Mouse (Mus musculus) embryonic facial prominence, embryonic 11.5 days (tissue): ENCODE data around the gene Btg3. TPM values are rescaled to one million over a fixed set of nuclear protein-coding genes. Genes with fewer than 3 reads are reported as not detected.
"Not testable (repeated sequence)": the region's sequence is repeated elsewhere in the genome, so short reads cannot be mapped to it uniquely, and the experiment has no call there.

ENCODE experiments used
- ATAC-seq: fragments of 200-750 bp; cut with Nextera tagmentation; replicated peaks from 2 replicates; pipeline ENCODE4 v1.8.0; 2017; ENCODE audit warnings: low read depth; ENCODE audit not compliant: insufficient number of reproducible peaks, low FRiP score, low TSS enrichment
- DNase-seq: peaks from one replicate; pipeline ENCODE4 v3.0.0-alpha.2; 2015; ENCODE audit warnings: low spot score
- H3K27ac ChIP-seq: fragments of 300-500 bp; sonication (generic); replicated peaks from 2 replicates; pipeline ENCODE4 v1.5.1; 2014; ENCODE audit warnings: mild to moderate bottlenecking, low read depth, low read length, control low read depth
- H3K27me3 ChIP-seq: fragments of 300-500 bp; sonication (generic); 2 replicates; pipeline ENCODE4 v1.6.1; 2014; ENCODE audit warnings: mild to moderate bottlenecking, low read length, moderate library complexity, mixed read lengths; ENCODE audit not compliant: control insufficient read depth, insufficient read depth
- H3K36me3 ChIP-seq: fragments of 300-500 bp; sonication (generic); replicated peaks from 2 replicates; pipeline ENCODE4 v1.6.1; 2014; ENCODE audit warnings: low read depth, mild to moderate bottlenecking, low read length, moderate library complexity, mixed read lengths; ENCODE audit not compliant: control insufficient read depth, insufficient read depth
- H3K4me1 ChIP-seq: fragments of 300-500 bp; sonication (generic); 2 replicates; pipeline ENCODE4 v1.6.1; 2014; ENCODE audit warnings: low read length, mixed read lengths; ENCODE audit not compliant: control insufficient read depth, insufficient read depth
- H3K4me2 ChIP-seq: fragments of 300-500 bp; sonication (generic); 2 replicates; pipeline ENCODE4 v1.6.1; 2014; ENCODE audit warnings: low read depth, mild to moderate bottlenecking, control low read depth, low read length, moderate library complexity
- H3K4me3 ChIP-seq: fragments of 300-500 bp; sonication (generic); 2 replicates; pipeline ENCODE4 v1.5.1; 2014; ENCODE audit warnings: low read depth, low read length, control low read depth
- H3K9ac ChIP-seq: fragments of 300-500 bp; sonication (generic); replicated peaks from 2 replicates; pipeline ENCODE4 v1.6.1; 2014; ENCODE audit warnings: mild to moderate bottlenecking, control low read depth, low read length
- H3K9me3 ChIP-seq: fragments of 300-500 bp; sonication (generic); replicated peaks from 2 replicates; pipeline ENCODE4 v1.6.1; 2016; ENCODE audit warnings: mild to moderate bottlenecking, low read length, inconsistent platforms, mixed read lengths; ENCODE audit not compliant: control insufficient read depth
- WGBS: fragments of 180-500 bp; shearing (Covaris S2); extraction: QIAGEN DNeasy Blood & Tissue Kit; methylation state at CpG from one replicate; pipeline ENCODE4 v1.1.7; 2014; 5-methylcytosine and 5-hydroxymethylcytosine counted together
- polyA plus RNA-seq: library from polyadenylated mRNA; unstranded; fragments of >200 nt; fragmentation: Nextera tagmentation; extraction: Ambion mirVana; gene quantifications from 2 replicates; pipeline ENCODE4 v1.2.1, GENCODE M21; 2014

Btg3 gene
- polyA plus RNA-seq, 1 experiment from 2014 or later = 37.1 TPM

DNA sequence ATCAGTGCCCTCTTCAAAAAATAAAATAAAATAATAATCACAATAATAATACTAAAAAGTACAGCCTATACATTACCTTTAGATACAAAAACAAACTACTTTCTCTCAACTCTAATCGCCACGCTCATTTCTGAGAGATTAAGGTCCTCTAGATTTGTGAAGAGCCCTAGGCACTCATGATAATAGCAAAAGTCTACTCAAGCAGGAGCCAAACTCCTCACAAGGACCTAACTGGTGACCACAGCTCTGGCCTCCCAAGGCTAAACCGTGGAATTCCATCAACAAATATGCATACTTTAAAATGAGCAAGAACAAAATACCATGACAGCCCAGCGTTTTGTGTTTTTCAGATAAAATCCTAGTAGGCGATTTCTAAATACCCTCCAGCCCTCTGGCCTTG is 4.2 kb downstream of the Btg3 start:
- no peaks in the 10 kb centered on the region for H3K36me3 ChIP-seq
- 85% methylated on average over 5 of the region's 5 CpGs for WGBS
- H3K27ac ChIP-seq = no peak overlapping the region
- H3K9me3 ChIP-seq = no peaks in the 10 kb centered on the region
- H3K4me1 ChIP-seq = no peaks in the 10 kb centered on the region
- H3K9ac ChIP-seq = no peak overlapping the region
- H3K4me3 ChIP-seq = no peak overlapping the region
- H3K4me2 ChIP-seq = no peak overlapping the region
- DNase-seq = no peak
- ATAC-seq = no peak
- H3K27me3 ChIP-seq = no peaks in the 10 kb centered on the region

- Histone ChIP-seq H3K27me3 (no peaks in the 10 kb centered on the region), H3K4me2 (no peak overlapping the region), H3K9me3 (no peaks in the 10 kb centered on the region), H3K36me3 (no peaks in the 10 kb centered on the region), H3K9ac (no peak overlapping the region), H3K27ac (no peak overlapping the region), H3K4me1 (no peaks in the 10 kb centered on the region), H3K4me3 (no peak overlapping the region)
- WGBS = 84% methylated on average over 7 of the region's 7 CpGs
- ATAC-seq (no peak), DNase-seq (no peak)
Measured at GRCm38 (mm10) chr16:78371491-78372046, 5.4 kb downstream of the Btg3 start.

GRCm38 (mm10) chr16:78364554-78364953 is 12.4 kb downstream of the Btg3 start:
- not testable (repeated sequence) for H3K27ac ChIP-seq, H3K4me3 ChIP-seq, H3K27me3 ChIP-seq, DNase-seq, H3K36me3 ChIP-seq, ATAC-seq, H3K4me1 ChIP-seq, H3K9me3 ChIP-seq, H3K9ac ChIP-seq, H3K4me2 ChIP-seq
- WGBS = 92% methylated on average over 9 of the region's 9 CpGs

- Histone ChIP-seq H3K4me3 (no peak overlapping the region), H3K27me3 (no peaks in the 10 kb centered on the region), H3K36me3 (peaks cover 2% of the 10 kb centered on the region), H3K4me2 (no peak overlapping the region), H3K9ac (no peak overlapping the region), H3K9me3 (no peaks in the 10 kb centered on the region), H3K27ac (no peak overlapping the region), H3K4me1 (no peaks in the 10 kb centered on the region)
- ATAC-seq (no peak), DNase-seq (no peak)
- 89% methylated on average over 4 of the region's 4 CpGs for WGBS
Measured at GRCm38 (mm10) chr16:78361466-78361865, 15.5 kb downstream of the Btg3 start.

GRCm38 (mm10) chr16:78357757-78358156 is 19.2 kb downstream of the Btg3 start:
- no peaks in the 10 kb centered on the region for H3K27me3 ChIP-seq
- ATAC-seq (no peak), DNase-seq (no peak)
- H3K4me2 ChIP-seq = no peak overlapping the region
- no peak overlapping the region for H3K27ac ChIP-seq
- H3K9ac ChIP-seq = no peak overlapping the region
- H3K4me1 ChIP-seq = no peaks in the 10 kb centered on the region
- 96% methylated on average over 3 of the region's 3 CpGs for WGBS
- H3K36me3 ChIP-seq = peaks cover 2% of the 10 kb centered on the region; the same call in 1 of the 2 replicates
- H3K9me3 ChIP-seq = no peaks in the 10 kb centered on the region
- no peak overlapping the region for H3K4me3 ChIP-seq

GRCm38 (mm10) chr16:78347328-78347926 is 29.6 kb downstream of the Btg3 start:
- DNase-seq (no peak), ATAC-seq (no peak)
- Histone ChIP-seq H3K9ac (no peak overlapping the region), H3K4me2 (no peak overlapping the region), H3K27ac (no peak overlapping the region), H3K27me3 (no peaks in the 10 kb centered on the region), H3K36me3 (no peaks in the 10 kb centered on the region), H3K4me3 (no peak overlapping the region), H3K9me3 (no peaks in the 10 kb centered on the region), H3K4me1 (no peaks in the 10 kb centered on the region)
- 72% methylated on average over 13 of the region's 13 CpGs for WGBS

DNA sequence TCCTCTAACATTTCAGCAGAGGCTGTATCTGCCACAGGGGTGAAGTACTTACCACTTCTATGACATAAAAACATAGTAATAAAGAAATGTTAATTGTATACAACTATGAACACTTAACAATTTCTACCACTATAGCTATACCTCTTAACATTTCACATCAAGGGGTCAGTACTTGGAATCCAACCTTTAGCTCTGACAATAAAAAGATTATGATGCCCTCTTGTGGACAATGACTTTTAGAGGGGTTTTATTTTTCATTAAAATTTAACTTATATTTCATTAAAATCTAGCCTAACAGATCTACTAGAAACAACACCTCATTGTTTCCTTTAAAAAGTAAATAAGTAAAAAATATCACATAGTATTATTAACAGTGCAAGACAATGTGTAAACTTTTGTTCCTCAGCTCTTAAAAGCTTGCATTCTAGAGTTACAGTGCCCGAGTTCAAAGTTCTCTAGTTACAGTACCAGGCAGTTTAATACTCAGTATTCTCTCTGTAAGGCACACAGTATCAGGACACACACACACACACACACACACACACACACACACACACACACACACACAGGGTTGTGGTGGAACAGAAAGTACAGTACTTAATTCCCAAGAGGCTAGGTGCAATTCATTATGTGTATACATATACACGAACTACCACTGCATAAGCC is 30.2 kb downstream of the Btg3 start:
- no peaks in the 10 kb centered on the region for H3K36me3 ChIP-seq
- ATAC-seq (no peak), DNase-seq (peak; percentile 22)
- no peaks in the 10 kb centered on the region for H3K27me3 ChIP-seq
- WGBS = 78% methylated on average over 2 of the region's 2 CpGs
- no peak overlapping the region for H3K4me3 ChIP-seq
- no peak overlapping the region for H3K9ac ChIP-seq
- H3K4me2 ChIP-seq = no peak overlapping the region
- no peaks in the 10 kb centered on the region for H3K9me3 ChIP-seq
- H3K27ac ChIP-seq = no peak overlapping the region
- no peaks in the 10 kb centered on the region for H3K4me1 ChIP-seq

- Histone ChIP-seq H3K9me3 (no peaks in the 10 kb centered on the region), H3K4me3 (no peak overlapping the region), H3K27me3 (no peaks in the 10 kb centered on the region), H3K36me3 (no peaks in the 10 kb centered on the region), H3K4me1 (no peaks in the 10 kb centered on the region), H3K4me2 (no peak overlapping the region), H3K9ac (no peak overlapping the region), H3K27ac (no peak overlapping the region)
- DNase-seq (peak; percentile 79), ATAC-seq (no peak)
- 35% methylated on average over 6 of the region's 6 CpGs for WGBS
Measured at GRCm38 (mm10) chr16:78343792-78344191, 33.2 kb downstream of the Btg3 start.
